Mouse (Mus musculus) limb, embryonic 14.5 days (tissue): ENCODE results near the gene Mlxip. TPM values are rescaled to one million over a fixed set of nuclear protein-coding genes. Genes with fewer than 3 reads are reported as not detected.

ENCODE experiments used
- ATAC-seq: fragments of 200-750 bp; cut with Nextera tagmentation; 2 replicates; pipeline ENCODE4 v1.8.0; 2017; ENCODE audit warnings: low read depth, moderate number of reproducible peaks, moderate TSS enrichment; ENCODE audit not compliant: low FRiP score
- DNase-seq: peaks from one replicate; pipeline ENCODE4 v3.0.0-alpha.2; 2015; ENCODE audit warnings: low spot score
- H3K27ac ChIP-seq: fragments of 300-500 bp; sonication (generic); replicated peaks from 2 replicates; pipeline ENCODE4 v1.5.1; 2014; ENCODE audit warnings: low read depth, mild to moderate bottlenecking, low read length, moderate library complexity, mixed read lengths
- H3K27me3 ChIP-seq: fragments of 300-500 bp; sonication (generic); 2 replicates; pipeline ENCODE4 v1.6.1; 2014; ENCODE audit warnings: low read length, mixed read lengths; ENCODE audit not compliant: control insufficient read depth, insufficient read depth
- H3K36me3 ChIP-seq: fragments of 300-500 bp; sonication (generic); 2 replicates; pipeline ENCODE4 v1.6.1; 2014; ENCODE audit warnings: mild to moderate bottlenecking, low read length, moderate library complexity, mixed read lengths; ENCODE audit not compliant: control insufficient read depth, insufficient read depth
- H3K4me1 ChIP-seq: fragments of 300-500 bp; sonication (generic); 2 replicates; pipeline ENCODE4 v1.6.1; 2014; ENCODE audit warnings: antibody characterized with exemption, low read length, mixed read lengths; ENCODE audit not compliant: control insufficient read depth, insufficient read depth
- H3K4me2 ChIP-seq: fragments of 300-500 bp; sonication (generic); replicated peaks from 2 replicates; pipeline ENCODE4 v1.6.1; 2014; ENCODE audit warnings: low read depth, mild to moderate bottlenecking, low read length, moderate library complexity; ENCODE audit not compliant: severe bottlenecking
- H3K4me3 ChIP-seq: fragments of 300-500 bp; sonication (generic); replicated peaks from 2 replicates; pipeline ENCODE4 v1.5.1; 2014; ENCODE audit warnings: low read length
- H3K9ac ChIP-seq: fragments of 300-500 bp; sonication (generic); 2 replicates; pipeline ENCODE4 v1.6.1; 2014; ENCODE audit warnings: mild to moderate bottlenecking, low read depth, low read length, moderate library complexity; ENCODE audit not compliant: severe bottlenecking
- H3K9me3 ChIP-seq: fragments of 300-500 bp; sonication (generic); 2 replicates; pipeline ENCODE4 v1.6.1; 2016; ENCODE audit warnings: low read length; ENCODE audit not compliant: control insufficient read depth
- POLR2A ChIP-seq: fragments of 200-500 bp; IDR thresholded peaks from 2 replicates; pipeline ENCODE4 v1.8.0; 2012; ENCODE audit warnings: inconsistent platforms, mild to moderate bottlenecking, moderate library complexity, borderline replicate concordance; ENCODE audit not compliant: insufficient read depth, insufficient read length; ENCODE audit errors: extremely low read depth
- WGBS: fragments of 180-500 bp; shearing (Covaris S2); extraction: QIAGEN DNeasy Blood & Tissue Kit; methylation state at CpG from one replicate; pipeline ENCODE4 v1.1.7; 2014; 5-methylcytosine and 5-hydroxymethylcytosine counted together
- polyA plus RNA-seq, 2 experiments: library from polyadenylated mRNA; depleted of rRNA in 1 of 2; stranded (reverse) in 1 of 2; unstranded in 1 of 2; fragments of >200 nt; fragmentation: Nextera tagmentation in 1 of 2; extraction: Ambion mirVana in 1 of 2; gene quantifications; 2 replicates each; pipeline versions ENCODE4 v1.2.1 to v1.2.3; 2012 to 2014

The Mlxip gene
- polyA plus RNA-seq, 2 experiments: 16.5 to 28.3 TPM

GRCm38 (mm10) chr5:123461420-123461819 is 66.8 kb downstream of the Mlxip start:
- no peak for TF ChIP-seq POLR2A
- Histone ChIP-seq H3K9me3 (no peaks in the 10 kb centered on the region), H3K36me3 (no peaks in the 10 kb centered on the region; the same call in 1 of the 2 replicates), H3K4me3 (no peak overlapping the region), H3K27me3 (no peaks in the 10 kb centered on the region), H3K9ac (no peak overlapping the region), H3K27ac (no peak overlapping the region), H3K4me2 (no peak overlapping the region), H3K4me1 (no peaks in the 10 kb centered on the region)
- 69% methylated on average over 5 of the region's 5 CpGs for WGBS
- DNase-seq: no peak
- ATAC-seq: no peak

GRCm38 (mm10) chr5:123464638-123465037 is 70.0 kb downstream of the Mlxip start:
- Histone ChIP-seq H3K27ac (no peak overlapping the region), H3K36me3 (no peaks in the 10 kb centered on the region), H3K4me3 (no peak overlapping the region), H3K9me3 (no peaks in the 10 kb centered on the region), H3K27me3 (no peaks in the 10 kb centered on the region), H3K4me1 (no peaks in the 10 kb centered on the region), H3K4me2 (no peak overlapping the region), H3K9ac (no peak overlapping the region)
- no peak for TF ChIP-seq POLR2A
- DNase-seq (no peak), ATAC-seq (no peak)
- WGBS: 87% methylated on average over 1 of the region's 1 CpGs

GRCm38 (mm10) chr5:123470784-123471400 is 76.3 kb downstream of the Mlxip start:
- no peaks in the 10 kb centered on the region for H3K36me3 ChIP-seq
- H3K9me3 ChIP-seq: no peaks in the 10 kb centered on the region
- H3K4me2 ChIP-seq: peak overlapping the region; percentile 21
- peak overlapping the region; percentile 13; the same call in 1 of the 2 replicates for H3K4me3 ChIP-seq
- H3K27me3 ChIP-seq: no peaks in the 10 kb centered on the region
- H3K27ac ChIP-seq: no peak overlapping the region
- 21% methylated on average over 10 of the region's 10 CpGs for WGBS
- H3K4me1 ChIP-seq: no peaks in the 10 kb centered on the region
- no peak overlapping the region for H3K9ac ChIP-seq
- no peak for ATAC-seq
- TF ChIP-seq POLR2A: no peak
- DNase-seq: no peak

- DNase-seq (no peak), ATAC-seq (no peak)
- TF ChIP-seq POLR2A: no peak
- Histone ChIP-seq H3K27ac (no peak overlapping the region), H3K4me1 (no peaks in the 10 kb centered on the region), H3K36me3 (no peaks in the 10 kb centered on the region), H3K9me3 (no peaks in the 10 kb centered on the region), H3K4me2 (no peak overlapping the region), H3K4me3 (no peak overlapping the region), H3K9ac (no peak overlapping the region), H3K27me3 (no peaks in the 10 kb centered on the region)
- WGBS: 82% methylated on average over 5 of the region's 5 CpGs
Measured at GRCm38 (mm10) chr5:123473817-123474216, 79.2 kb downstream of the Mlxip start.

GRCm38 (mm10) chr5:123487659-123488395 is 93.2 kb downstream of the Mlxip start:
- Histone ChIP-seq H3K4me2 (no peak overlapping the region), H3K27me3 (no peaks in the 10 kb centered on the region), H3K4me1 (no peaks in the 10 kb centered on the region; the same call in 1 of the 2 replicates), H3K27ac (no peak overlapping the region), H3K9me3 (no peaks in the 10 kb centered on the region), H3K9ac (no peak overlapping the region), H3K36me3 (no peaks in the 10 kb centered on the region), H3K4me3 (no peak overlapping the region)
- ATAC-seq: no peak
- no peak for TF ChIP-seq POLR2A
- DNase-seq: no peak
- 83% methylated on average over 11 of the region's 11 CpGs for WGBS
